Mouse (Mus musculus): ENCODE results near the gene Letmd1. TPM values are rescaled to one million over a fixed set of nuclear protein-coding genes. Genes with fewer than 3 reads are reported as not detected.

Gene Letmd1
- total RNA-seq, 2 experiments from 2014 or later = 77.9 to 78.2 TPM

GRCm38 (mm10) chr15:100448572-100448971 lies 20.3 kb upstream of the Letmd1 start:
- no peak for DNase-seq (ENCODE audit: extremely low spot score in 1 of 2, low spot score in 2 of 2)
- intact Hi-C loops (cut with DNase I) = no loop called here

DNA sequence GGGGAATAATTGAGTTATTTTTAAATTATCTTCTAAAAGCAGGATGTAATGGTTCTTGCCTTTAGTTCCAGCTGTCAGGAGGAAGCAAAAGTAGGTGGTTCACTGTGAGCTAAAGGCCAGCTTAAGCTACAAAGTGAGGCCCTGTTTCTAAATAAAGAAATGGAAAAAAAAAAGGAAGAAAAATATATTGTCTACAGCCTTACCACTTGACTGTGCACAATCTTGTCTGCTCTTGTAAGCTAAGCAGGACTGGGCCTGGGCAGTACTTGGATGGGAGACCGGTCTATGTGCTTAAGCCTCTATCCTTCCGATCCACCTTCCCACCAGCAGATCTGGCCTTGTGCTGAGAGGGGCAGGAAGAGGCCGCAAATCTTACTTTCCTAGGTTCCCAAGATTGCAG lies 19.3 kb upstream of the Letmd1 start:
- intact Hi-C loops (cut with DNase I) = no loop called here
- no peak for DNase-seq (ENCODE audit: extremely low spot score in 1 of 2, low spot score in 2 of 2)

DNA sequence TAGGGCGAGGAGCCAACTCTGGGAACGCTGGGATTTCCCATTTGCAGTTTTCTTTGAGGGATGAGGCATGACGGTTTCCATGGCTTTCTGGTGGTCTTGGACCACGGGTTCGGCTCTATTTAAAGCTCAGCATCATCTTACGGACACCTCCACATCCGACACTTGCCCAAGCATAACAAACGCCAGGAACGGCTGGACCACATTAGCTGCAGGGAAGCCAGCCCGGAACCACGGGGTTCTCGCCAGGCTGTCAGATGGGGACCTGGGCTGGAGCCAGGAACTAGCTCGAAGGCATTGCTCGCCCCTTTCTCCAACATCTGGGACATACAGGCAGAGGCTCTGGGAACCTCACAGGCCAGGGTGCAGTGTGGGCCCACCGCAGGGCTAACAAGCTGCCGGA lies 17.6 kb upstream of the Letmd1 start:
- intact Hi-C loops (cut with DNase I) = no loop called here
- peak; percentile 40 to 70 for DNase-seq (ENCODE audit: extremely low spot score in 1 of 2, low spot score in 2 of 2)

DNA sequence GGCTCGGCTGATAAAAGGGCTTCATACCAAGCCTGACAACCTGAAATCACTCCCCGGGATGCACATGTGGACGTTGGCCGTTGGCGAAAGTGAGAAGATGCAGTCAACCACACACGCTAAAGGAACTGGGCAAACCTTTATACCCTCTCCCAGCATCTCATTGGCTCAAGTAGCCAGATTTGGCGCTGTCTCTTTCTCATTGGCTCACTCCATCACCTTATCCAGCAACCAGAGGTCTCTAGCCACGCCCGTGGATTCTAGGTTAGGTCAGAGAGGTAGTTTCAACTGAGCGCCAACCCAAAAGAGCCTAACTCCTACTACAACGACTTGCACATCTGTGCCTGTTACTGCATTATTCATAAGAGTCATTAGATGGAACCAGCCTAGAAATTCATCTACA lies 16.3 kb upstream of the Letmd1 start:
- intact Hi-C loops (cut with DNase I) = no loop called here

GRCm38 (mm10) chr15:100456356-100456991 lies 12.3 kb upstream of the Letmd1 start:
- intact Hi-C loops (cut with DNase I) = loop anchor here (5.0 kb wide), 1 partner anchor 434 kb away; no protein-coding TSS in a partner anchor
- no peak for DNase-seq (ENCODE audit: extremely low spot score in 1 of 2, low spot score in 2 of 2)

More for the DNA sequence above, 16.3 kb upstream of the Letmd1 start:
- DNase-seq (ENCODE audit: extremely low spot score in 1 of 2, low spot score in 2 of 2) = no peak

GRCm38 (mm10) chr15:100457340-100457739 lies 11.5 kb upstream of the Letmd1 start:
- intact Hi-C loops (cut with DNase I) = loop anchor here (5.0 kb wide), 1 partner anchor 435 kb away; no protein-coding TSS in a partner anchor
- peak; percentile 49 to 77 for DNase-seq (ENCODE audit: extremely low spot score in 1 of 2, low spot score in 2 of 2)

DNA sequence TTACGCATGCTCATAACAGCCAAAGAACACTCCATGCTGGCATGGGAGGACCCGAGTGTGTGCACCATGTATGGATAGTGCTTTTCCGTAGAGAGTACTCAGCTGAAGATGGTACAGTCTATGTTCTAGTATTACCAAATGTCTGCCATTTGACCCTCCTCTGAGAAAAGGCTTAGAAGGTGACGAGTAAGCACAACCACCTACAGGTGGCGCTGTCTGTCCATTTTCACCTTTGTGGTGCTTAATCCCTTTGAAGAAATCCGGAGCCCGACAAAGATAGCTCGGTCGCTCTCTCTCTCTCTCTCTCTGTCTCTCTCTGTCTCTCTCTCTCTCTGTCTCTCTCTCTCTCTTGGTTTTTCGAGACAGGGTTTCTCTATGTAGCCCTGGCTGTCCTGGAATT lies 10.8 kb upstream of the Letmd1 start:
- DNase-seq (ENCODE audit: extremely low spot score in 1 of 2, low spot score in 2 of 2) = peak in 1 of 2 experiments; percentile 74
- intact Hi-C loops (cut with DNase I) = loop anchor here (5.0 kb wide), 1 partner anchor 436 kb away; no protein-coding TSS in a partner anchor

GRCm38 (mm10) chr15:100460942-100461341 lies 7.9 kb upstream of the Letmd1 start:
- intact Hi-C loops (cut with DNase I) = loop anchor here (10.0 kb wide), 1 partner anchor 196 kb away; no protein-coding TSS in a partner anchor
- no peak for DNase-seq (ENCODE audit: extremely low spot score in 1 of 2, low spot score in 2 of 2)

DNA sequence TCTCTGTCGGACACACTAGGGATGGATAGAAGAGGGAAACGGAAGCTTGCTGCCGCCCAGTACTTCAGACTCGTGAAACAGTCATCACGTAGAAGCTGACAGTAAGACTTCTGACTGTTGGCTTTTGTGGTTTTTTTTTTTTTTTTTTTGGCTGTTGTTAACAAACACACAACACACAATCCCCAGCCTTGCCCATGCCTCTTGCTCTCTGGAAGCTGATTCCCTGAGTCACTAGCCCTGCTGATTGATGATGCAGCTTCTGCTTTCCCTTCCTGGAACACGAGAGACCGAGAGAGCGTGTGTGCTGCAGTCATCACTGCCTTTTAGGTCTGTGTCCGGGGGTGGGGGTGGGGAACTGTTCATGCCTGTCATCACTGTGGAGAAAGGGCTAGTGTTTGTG lies 7.2 kb upstream of the Letmd1 start:
- intact Hi-C loops (cut with DNase I) = loop anchor here (10.0 kb wide), 1 partner anchor 197 kb away; no protein-coding TSS in a partner anchor
- no peak for DNase-seq (ENCODE audit: extremely low spot score in 1 of 2, low spot score in 2 of 2)

DNA sequence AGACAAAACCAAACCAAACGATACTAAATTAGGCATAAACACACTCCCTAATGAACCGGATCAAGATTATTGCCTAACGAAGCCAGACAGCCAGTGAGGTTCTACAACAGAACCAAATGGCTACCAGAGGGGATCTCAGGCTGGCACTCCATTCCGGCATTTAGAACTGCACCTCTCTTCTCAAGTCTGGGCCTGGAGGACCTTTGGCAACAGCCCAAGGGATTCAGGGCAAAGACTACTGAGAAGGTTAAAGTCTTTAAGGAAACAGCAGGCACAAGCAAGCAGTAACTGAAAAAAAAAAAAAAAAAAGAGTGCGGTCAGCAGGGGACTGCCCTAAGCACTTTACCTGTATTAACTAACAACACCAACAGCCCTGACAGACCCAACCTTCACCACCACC lies 6.7 kb upstream of the Letmd1 start:
- DNase-seq (ENCODE audit: extremely low spot score in 1 of 2, low spot score in 2 of 2) = no peak
- intact Hi-C loops (cut with DNase I) = loop anchor here (10.0 kb wide), 1 partner anchor 197 kb away; no protein-coding TSS in a partner anchor

DNA sequence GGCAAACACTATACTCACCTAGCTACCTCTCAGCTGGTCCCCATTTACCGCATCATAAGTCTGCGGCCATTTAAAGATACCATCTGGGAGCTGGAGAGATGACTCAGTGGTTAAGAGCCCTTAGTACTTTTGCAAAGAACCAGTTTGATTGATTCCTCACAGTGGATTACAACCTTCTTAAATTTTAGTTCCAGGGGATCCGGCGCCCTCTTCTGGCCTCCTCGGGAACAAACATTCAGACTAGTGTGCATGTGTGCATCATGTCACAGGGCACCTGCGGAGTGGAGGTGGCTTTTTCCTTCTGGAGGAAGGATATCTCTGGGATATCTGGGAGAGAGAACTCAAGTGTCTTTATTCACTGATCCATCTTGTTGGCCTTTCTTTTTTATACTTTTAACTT lies 5.1 kb upstream of the Letmd1 start:
- intact Hi-C loops (cut with DNase I) = loop anchor here (10.0 kb wide), 1 partner anchor 199 kb away; no protein-coding TSS in a partner anchor
- peak; percentile 58 to 69 for DNase-seq (ENCODE audit: extremely low spot score in 1 of 2, low spot score in 2 of 2)

DNA sequence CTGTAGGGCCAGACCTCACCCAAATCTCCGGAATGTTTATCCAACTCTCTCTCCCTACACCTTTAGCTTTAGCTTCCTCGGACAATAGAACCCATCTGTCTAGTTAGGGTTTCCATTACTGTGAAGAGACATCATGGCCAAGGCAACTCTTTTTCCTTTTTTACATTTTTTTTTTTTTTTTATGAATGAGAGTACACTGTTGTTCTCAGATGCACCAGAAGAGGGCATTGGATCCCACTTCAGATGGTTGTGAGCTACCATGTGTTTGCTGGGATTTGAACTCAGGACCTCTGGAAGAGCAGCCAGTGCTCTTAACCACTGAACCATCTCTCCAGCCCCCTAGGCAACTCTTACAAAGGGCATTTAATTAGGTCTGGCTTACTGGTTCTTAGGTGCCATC lies 3.4 kb upstream of the Letmd1 start:
- intact Hi-C loops (cut with DNase I) = loop anchor here (5.0 to 10.0 kb wide), 2 partner anchors 201 to 217 kb away; no protein-coding TSS in a partner anchor
- DNase-seq (ENCODE audit: extremely low spot score in 1 of 2, low spot score in 2 of 2) = no peak

DNA sequence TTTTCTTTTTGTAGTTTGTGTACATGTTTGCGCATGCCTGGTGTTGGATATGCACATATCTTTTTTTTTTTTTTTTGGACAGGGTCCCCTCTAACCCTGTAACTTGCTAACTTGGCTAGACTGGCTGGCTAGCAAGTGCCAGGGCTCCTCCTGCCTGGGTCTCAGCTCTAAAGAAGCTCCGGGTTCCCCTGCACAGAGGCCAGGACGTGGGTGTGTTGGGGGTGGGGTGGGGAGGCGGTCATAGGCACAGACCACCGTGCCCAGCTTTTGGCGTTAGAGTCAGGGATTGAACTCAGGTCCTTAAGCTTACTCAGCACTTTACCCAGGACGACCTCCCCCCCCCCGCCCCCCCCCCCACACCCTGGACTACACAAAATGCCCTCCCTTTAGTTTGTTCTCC lies 1.1 kb upstream of the Letmd1 start:
- intact Hi-C loops (cut with DNase I) = loop anchor here (5.0 to 10.0 kb wide), 2 partner anchors 203 to 215 kb away; no protein-coding TSS in a partner anchor
- no peak for DNase-seq (ENCODE audit: extremely low spot score in 1 of 2, low spot score in 2 of 2)

DNA sequence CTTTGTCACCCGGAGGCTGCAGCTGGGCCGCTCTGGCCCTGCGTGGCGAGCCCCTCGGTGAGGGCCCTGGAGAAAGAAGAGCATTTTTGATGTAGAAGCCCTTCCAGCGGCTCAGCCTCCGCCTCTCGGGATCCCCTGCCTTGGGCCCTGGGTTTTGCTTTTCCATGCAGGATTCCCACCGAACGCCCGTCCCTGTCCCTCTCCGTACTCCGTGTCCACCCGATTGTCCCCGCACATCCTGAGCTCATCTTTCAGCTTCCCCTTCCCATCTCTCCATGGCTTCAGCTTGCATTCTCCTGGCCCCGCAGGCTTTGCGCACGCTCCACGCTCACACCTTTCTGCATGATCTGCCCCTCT lies 344 bp downstream of the Letmd1 start:
- intact Hi-C loops (cut with DNase I) = loop anchor here (5.0 to 10.0 kb wide), 2 partner anchors 204 to 213 kb away; no protein-coding TSS in a partner anchor
- no peak for DNase-seq (ENCODE audit: extremely low spot score in 1 of 2, low spot score in 2 of 2)

- intact Hi-C loops (cut with DNase I) = no loop called here
- DNase-seq (ENCODE audit: extremely low spot score in 1 of 2, low spot score in 2 of 2) = no peak
Measured at GRCm38 (mm10) chr15:100470037-100470436, 1.2 kb downstream of the Letmd1 start.

- intact Hi-C loops (cut with DNase I) = no loop called here
- no peak for DNase-seq (ENCODE audit: extremely low spot score in 1 of 2, low spot score in 2 of 2)
Measured at GRCm38 (mm10) chr15:100473926-100474503, 5.2 kb downstream of the Letmd1 start.

DNA sequence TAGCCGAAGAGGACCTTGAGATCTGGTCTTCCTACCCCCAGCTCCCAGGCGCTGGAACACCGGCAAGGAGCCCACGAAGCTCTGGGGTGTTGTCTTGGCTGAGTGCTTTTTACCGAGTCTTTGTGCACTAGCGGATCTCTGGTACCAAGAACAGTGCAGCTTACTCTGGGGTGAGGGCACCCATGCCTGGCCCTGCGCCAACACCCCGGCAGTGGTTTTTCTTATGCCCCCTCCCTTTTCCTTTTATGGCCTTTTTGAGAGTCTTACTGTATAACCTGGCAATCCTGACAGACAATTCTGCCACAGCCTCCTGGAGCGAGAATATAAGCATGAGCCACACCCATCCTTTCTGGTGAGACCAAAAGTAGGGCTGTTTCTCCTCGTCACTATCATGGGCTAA lies 9.5 kb downstream of the Letmd1 start:
- intact Hi-C loops (cut with DNase I) = no loop called here
- DNase-seq (ENCODE audit: extremely low spot score in 1 of 2, low spot score in 2 of 2) = no peak

GRCm38 (mm10) chr15:100478925-100479324 lies 10.1 kb downstream of the Letmd1 start:
- intact Hi-C loops (cut with DNase I) = no loop called here
- DNase-seq (ENCODE audit: extremely low spot score in 1 of 2, low spot score in 2 of 2) = no peak

- intact Hi-C loops (cut with DNase I) = no loop called here
- DNase-seq (ENCODE audit: extremely low spot score in 1 of 2, low spot score in 2 of 2) = no peak
Measured at GRCm38 (mm10) chr15:100485576-100485975, 16.8 kb downstream of the Letmd1 start.

- intact Hi-C loops (cut with DNase I) = no loop called here
Measured at GRCm38 (mm10) chr15:100486450-100486849, 17.6 kb downstream of the Letmd1 start.

More at GRCm38 (mm10) chr15:100486450-100486849, 17.6 kb downstream of the Letmd1 start:
- DNase-seq (ENCODE audit: extremely low spot score in 1 of 2, low spot score in 2 of 2) = no peak

Data from left cerebral cortex, postnatal 10 days (tissue).